ENCODE assay signal across 24 mouse cellular contexts in genomic region chr1:87706361-87706760, GRCm38 (mm10). TPM values are rescaled to one million over a fixed set of nuclear protein-coding genes. Genes with fewer than 3 reads are reported as not detected.
DNase-seq lines count a peak whose midpoint lies in the region; ATAC-seq and TF ChIP-seq lines count a peak whose summit lies in the region.
"Had no signal": no experiment of that assay in that cellular context is flagged by ENCODE, and none has a peak within 500 bp of the region (broad histone marks: within the 10 kb centered on the region; RNA-seq: fewer than 3 reads in every experiment).

No protein-coding gene starts in this region.

- no peak overlapping the region for H3K4me3 ChIP-seq in heart, embryonic 11.5 days (ENCODE audit: low read depth, low read length)
- H3K4me3 ChIP-seq in stomach, embryonic 15.5 days (replicated peaks), result no peak overlapping the region
- H3K4me3 ChIP-seq in stomach, postnatal 0 days (ENCODE audit: low read depth, low read length), result no peak overlapping the region
- H3K4me3 ChIP-seq in liver, embryonic 13.5 days (replicated peaks), result no peak overlapping the region
- H3K4me3 ChIP-seq in hindbrain, postnatal 0 days (ENCODE audit: low read length), result no peak overlapping the region
- H3K4me3 ChIP-seq: embryonic facial prominence, embryonic 12.5 days; heart, adult 2 months; hindbrain, embryonic 15.5 days; limb, embryonic 12.5 days; midbrain, embryonic 12.5 days; neural tube, embryonic 15.5 days had no signal

- H3K9me3 ChIP-seq in heart, embryonic 11.5 days (replicated peaks; ENCODE audit: control insufficient read depth, low read length), result no peaks in the 10 kb centered on the region
- H3K9me3 ChIP-seq in stomach, embryonic 15.5 days, result no peaks in the 10 kb centered on the region
- H3K9me3 ChIP-seq in stomach, postnatal 0 days (ENCODE audit: control insufficient read depth, low read length), result no peaks in the 10 kb centered on the region
- H3K9me3 ChIP-seq in liver, embryonic 13.5 days (replicated peaks), result no peaks in the 10 kb centered on the region
- H3K9me3 ChIP-seq in hindbrain, postnatal 0 days (ENCODE audit: low read length), result no peaks in the 10 kb centered on the region
- H3K9me3 ChIP-seq: embryonic facial prominence, embryonic 12.5 days; hindbrain, embryonic 15.5 days; neural tube, embryonic 15.5 days had no signal

- no peak for DNase-seq in heart, postnatal 10 days
- no peak for DNase-seq in stomach, postnatal 0 days (ENCODE audit: low spot score)
- DNase-seq in liver, embryonic 13.5 days, result peak; percentile 65
- DNase-seq in spleen, postnatal 36 days (ENCODE audit: low spot score in 2 of 2), result peak; percentile 16 to 38
- no peak for DNase-seq in hindbrain, postnatal 0 days (ENCODE audit: low spot score)
- DNase-seq: adrenal gland, postnatal 25 days; cerebellum, adult 11-12 months; cerebellum, postnatal 14 days; gastrocnemius, postnatal 14 days; heart, adult 2 months; kidney, adult 11 months; lung, adult 2 months; lung, postnatal 14 days; thymus, postnatal 36 days had no signal

- no peak for TF ChIP-seq CTCF in stomach, postnatal 0 days (IDR thresholded peaks at IDR 0.05; ENCODE audit: low read depth)
- no peak for TF ChIP-seq CTCF in hindbrain, postnatal 0 days (IDR thresholded peaks at IDR 0.05; ENCODE audit: low read depth)

- no peak overlapping the region for H3K4me2 ChIP-seq in heart, embryonic 11.5 days
- H3K4me2 ChIP-seq in stomach, embryonic 15.5 days, result no peak overlapping the region
- H3K4me2 ChIP-seq in stomach, postnatal 0 days (replicated peaks; ENCODE audit: low read depth), result no peak overlapping the region
- peak overlapping the region; percentile 28; the same call in 1 of the 2 replicates for H3K4me2 ChIP-seq in liver, embryonic 13.5 days
- H3K4me2 ChIP-seq in hindbrain, postnatal 0 days (ENCODE audit: low read depth, low read length), result no peak overlapping the region
- H3K4me2 ChIP-seq: embryonic facial prominence, embryonic 12.5 days; hindbrain, embryonic 15.5 days; limb, embryonic 12.5 days; midbrain, embryonic 12.5 days; neural tube, embryonic 15.5 days had no signal

- ATAC-seq in heart, embryonic 11.5 days (replicated peaks; ENCODE audit: insufficient number of reproducible peaks, low FRiP score, low TSS enrichment), result peak; percentile 82
- peak; percentile 95 for ATAC-seq in stomach, embryonic 15.5 days (ENCODE audit: insufficient read depth, low FRiP score, low read depth)
- ATAC-seq in stomach, postnatal 0 days (ENCODE audit: low FRiP score, low TSS enrichment), result no peak
- peak; percentile 98 for ATAC-seq in liver, embryonic 13.5 days (ENCODE audit: low read depth)
- ATAC-seq in hindbrain, postnatal 0 days, result no peak
- ATAC-seq in CD4-positive, CD25-positive, alpha-beta regulatory T cell, adult 4 months, result no peak
- ATAC-seq: forebrain, embryonic 14.5 days had no signal

- peak overlapping the region; percentile 55; the same call in 1 of the 2 replicates for H3K27ac ChIP-seq in heart, embryonic 11.5 days (ENCODE audit: low read depth, low read length)
- no peak overlapping the region for H3K27ac ChIP-seq in stomach, embryonic 15.5 days
- H3K27ac ChIP-seq in stomach, postnatal 0 days (replicated peaks), result no peak overlapping the region
- H3K27ac ChIP-seq in liver, embryonic 13.5 days, result peak overlapping the region; percentile 93
- no peak overlapping the region for H3K27ac ChIP-seq in hindbrain, postnatal 0 days
- H3K27ac ChIP-seq: embryonic facial prominence, embryonic 12.5 days; heart, adult 2 months; hindbrain, embryonic 15.5 days; kidney, postnatal 0 days; limb, embryonic 12.5 days; midbrain, embryonic 12.5 days; neural tube, embryonic 15.5 days had no signal

- TF ChIP-seq EP300 in stomach, postnatal 0 days (optimal IDR thresholded peaks at IDR 0.05), result no peak

- H3K36me3 ChIP-seq in heart, embryonic 11.5 days (ENCODE audit: control insufficient read depth, insufficient read depth, low read length), result peaks cover 4% of the 10 kb centered on the region; the same call in 1 of the 2 replicates
- H3K36me3 ChIP-seq in stomach, embryonic 15.5 days, result no peaks in the 10 kb centered on the region
- no peaks in the 10 kb centered on the region for H3K36me3 ChIP-seq in stomach, postnatal 0 days (ENCODE audit: control insufficient read depth, insufficient read depth, low read length)
- peaks cover 38% of the 10 kb centered on the region for H3K36me3 ChIP-seq in liver, embryonic 13.5 days
- H3K36me3 ChIP-seq in hindbrain, postnatal 0 days (ENCODE audit: insufficient read depth, low read length), result no peaks in the 10 kb centered on the region
- H3K36me3 ChIP-seq: embryonic facial prominence, embryonic 12.5 days; hindbrain, embryonic 15.5 days; limb, embryonic 12.5 days; midbrain, embryonic 12.5 days; neural tube, embryonic 15.5 days had no signal

- H3K9ac ChIP-seq in heart, embryonic 11.5 days (ENCODE audit: low read depth, low read length), result no peak overlapping the region
- H3K9ac ChIP-seq in stomach, embryonic 15.5 days, result no peak overlapping the region
- no peak overlapping the region for H3K9ac ChIP-seq in stomach, postnatal 0 days (ENCODE audit: low read length)
- H3K9ac ChIP-seq in liver, embryonic 13.5 days, result peak overlapping the region; percentile 52
- H3K9ac ChIP-seq in hindbrain, postnatal 0 days (replicated peaks; ENCODE audit: low read length), result no peak overlapping the region
- H3K9ac ChIP-seq: embryonic facial prominence, embryonic 12.5 days; hindbrain, embryonic 15.5 days; limb, embryonic 12.5 days; midbrain, embryonic 12.5 days; neural tube, embryonic 15.5 days had no signal

- H3K4me1 ChIP-seq in heart, embryonic 11.5 days (ENCODE audit: control insufficient read depth, insufficient read depth, low read length), result no peaks in the 10 kb centered on the region
- H3K4me1 ChIP-seq in stomach, embryonic 15.5 days, result no peaks in the 10 kb centered on the region
- H3K4me1 ChIP-seq in stomach, postnatal 0 days (replicated peaks; ENCODE audit: control insufficient read depth, insufficient read depth), result no peaks in the 10 kb centered on the region
- peaks cover 64% of the 10 kb centered on the region for H3K4me1 ChIP-seq in liver, embryonic 13.5 days (replicated peaks)
- no peaks in the 10 kb centered on the region for H3K4me1 ChIP-seq in hindbrain, postnatal 0 days (ENCODE audit: insufficient read depth, low read length)
- H3K4me1 ChIP-seq: embryonic facial prominence, embryonic 12.5 days; hindbrain, embryonic 15.5 days; limb, embryonic 12.5 days; neural tube, embryonic 15.5 days had no signal

- intact Hi-C loops in heart, postnatal 10 days (cut with DNase I), result no loop called here

- no peaks in the 10 kb centered on the region for H3K27me3 ChIP-seq in heart, embryonic 11.5 days (ENCODE audit: control insufficient read depth, insufficient read depth, low read length)
- H3K27me3 ChIP-seq in stomach, embryonic 15.5 days (replicated peaks), result no peaks in the 10 kb centered on the region
- no peaks in the 10 kb centered on the region for H3K27me3 ChIP-seq in stomach, postnatal 0 days (ENCODE audit: control insufficient read depth, insufficient read depth, low read length)
- H3K27me3 ChIP-seq in liver, embryonic 13.5 days, result no peaks in the 10 kb centered on the region
- no peaks in the 10 kb centered on the region for H3K27me3 ChIP-seq in hindbrain, postnatal 0 days (ENCODE audit: insufficient read depth, low read length)
- H3K27me3 ChIP-seq: embryonic facial prominence, embryonic 12.5 days; hindbrain, embryonic 15.5 days; limb, embryonic 12.5 days; midbrain, embryonic 12.5 days; neural tube, embryonic 15.5 days had no signal

- WGBS in heart, embryonic 11.5 days (ENCODE audit: insufficient replicate concordance), result 70% methylated on average over 3 of the region's 3 CpGs
- 88% methylated on average over 3 of the region's 3 CpGs for WGBS in stomach, embryonic 15.5 days
- WGBS in stomach, postnatal 0 days, result 87% methylated on average over 3 of the region's 3 CpGs
- 61% methylated on average over 3 of the region's 3 CpGs for WGBS in liver, embryonic 13.5 days (ENCODE audit: insufficient replicate concordance)
- 96% methylated on average over 3 of the region's 3 CpGs for WGBS in hindbrain, postnatal 0 days

RNA-seq across cellular contexts. Expression of gene Atg16l1, which starts 49.3 kb away (rescaled TPM):
- 25.1 and 30.5 TPM in 2 replicates for polyA plus RNA-seq in heart, embryonic 11.5 days (2014; fragmentation: Nextera tagmentation; extraction: Ambion mirVana)
- total RNA-seq in heart, postnatal 10 days (2021), result 10 to 100 TPM; 25.6 to 27.9 TPM
- 28.0 and 29.7 TPM in 2 replicates for polyA plus RNA-seq in stomach, embryonic 15.5 days (2015; fragmentation: Nextera tagmentation; extraction: Ambion mirVana)
- 14.6 and 15.7 TPM in 2 replicates for polyA plus RNA-seq in stomach, postnatal 0 days (2015; fragmentation: Nextera tagmentation; extraction: Ambion mirVana)
- polyA plus RNA-seq in liver, embryonic 13.5 days (2015; fragmentation: Nextera tagmentation; extraction: Ambion mirVana), result 14.5 and 15.3 TPM in 2 replicates
- 64.2 and 72.9 TPM in 2 replicates for total RNA-seq in hindbrain, postnatal 0 days (2014; rRNA removed)
- polyA plus RNA-seq in hindbrain, postnatal 0 days (2015; fragmentation: Nextera tagmentation; extraction: Ambion mirVana), result 54.2 and 58.5 TPM in 2 replicates
- polyA plus RNA-seq in CD4-positive, CD25-positive, alpha-beta regulatory T cell, adult 4 months (2017; shearing (Covaris generic)), result 10 to 100 TPM; 20.4 to 21.8 TPM

Comparison
In these comparisons a context has a peak if more than half of its experiments do, and no peak if none do; other contexts are left out.
1. ATAC-seq: peak in heart, embryonic 11.5 days (single experiment), stomach, embryonic 15.5 days (single experiment) and liver, embryonic 13.5 days (single experiment); none in stomach, postnatal 0 days (single experiment), hindbrain, postnatal 0 days (single experiment) and CD4-positive, CD25-positive, alpha-beta regulatory T cell, adult 4 months (single experiment).
2. H3K27ac ChIP-seq: peak in heart, embryonic 11.5 days (single experiment) and liver, embryonic 13.5 days (single experiment); none in stomach, embryonic 15.5 days (single experiment), stomach, postnatal 0 days (single experiment) and hindbrain, postnatal 0 days (single experiment).
3. DNase-seq: peak in liver, embryonic 13.5 days (single experiment) and spleen, postnatal 36 days (2 of 2); none in heart, postnatal 10 days (0 of 2), stomach, postnatal 0 days (single experiment) and hindbrain, postnatal 0 days (single experiment).